Mouse (Mus musculus): ENCODE data around the gene Cdc45. TPM values are rescaled to one million over a fixed set of nuclear protein-coding genes. Genes with fewer than 3 reads are reported as not detected.

Cdc45 gene
- 4.4 TPM for polyA plus RNA-seq (2014; fragmentation: Illumina TruSeq; extraction: RNeasy Lipid Tissue Mini Kit (QIAGEN cat#74804); ENCODE audit: low read depth, low replicate concordance)

DNA sequence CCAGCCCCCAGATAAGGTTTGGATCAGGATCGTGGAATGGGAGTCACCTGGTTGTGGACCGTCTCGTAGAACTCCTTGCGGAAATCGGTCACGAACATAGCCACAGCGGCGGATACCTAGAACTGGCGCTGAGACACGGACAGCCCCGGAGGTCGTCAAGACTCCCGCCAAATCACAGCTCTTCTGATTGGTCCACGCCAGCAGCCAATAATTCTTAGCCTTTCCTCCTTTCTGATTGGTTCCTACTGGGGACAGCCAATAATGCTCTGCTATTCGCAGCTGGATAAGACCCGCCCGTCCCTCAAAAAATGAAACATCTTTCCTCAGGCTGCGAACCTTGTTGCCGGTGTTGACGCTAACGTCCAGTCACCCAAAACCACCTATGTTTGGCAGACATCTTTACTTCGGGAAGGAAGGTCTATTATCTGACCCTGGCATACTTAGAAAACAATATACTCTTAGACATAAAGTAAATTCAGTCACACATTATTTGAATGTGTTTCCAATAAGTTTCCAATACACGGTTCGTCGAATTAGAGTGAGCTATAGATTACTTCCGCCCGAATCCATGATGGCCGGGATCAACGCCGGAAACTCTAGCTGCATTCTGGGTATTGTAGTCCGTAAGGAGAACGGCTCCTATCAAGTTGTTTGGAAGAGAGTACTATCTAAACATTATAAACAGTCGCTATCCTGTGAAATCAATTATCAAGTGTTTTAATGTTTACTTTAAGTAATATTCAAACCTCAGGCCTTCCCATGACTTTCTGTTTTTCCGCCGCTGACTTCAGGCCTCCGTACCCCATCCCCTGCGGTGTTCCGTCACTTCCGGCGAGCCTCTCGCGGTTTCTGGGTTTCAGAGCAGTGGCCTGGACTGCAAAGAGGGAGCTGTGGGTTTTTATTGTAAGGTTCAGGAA, at the start of gene Cdc45, which contains the start of gene Ufd1:
Gene Cdc45 (minus strand): TSS at position 520 of the 917 bp plus-strand sequence.
Gene Ufd1 (plus strand): TSS at position 312 of the 917 bp plus-strand sequence.

GRCm38 (mm10) chr16:18836468-18837208, 24.9 kb upstream of the Cdc45 start, which contains the start of the genes 2510002D24Rik and Gm28539:
Gene 2510002D24Rik (plus strand): TSS chr16:18836578.
Gene Gm28539 (plus strand): TSS chr16:18836584.

GRCm38 (mm10) chr16:18776556-18777100, 35.2 kb downstream of the Cdc45 start, which contains the start of gene Cldn5:
Gene Cldn5 (plus strand): TSS chr16:18776847.

Other genes starting within 250 kb of the Cdc45 start
- gene Tbx1, start 221.3 kb downstream of the Cdc45 start, polyA plus RNA-seq (2014; fragmentation: Illumina TruSeq; extraction: RNeasy Lipid Tissue Mini Kit (QIAGEN cat#74804); ENCODE audit: low read depth, low replicate concordance) = not detected
- not detected for gene Gp1bb, start 189.6 kb downstream of the Cdc45 start, polyA plus RNA-seq (2014; fragmentation: Illumina TruSeq; extraction: RNeasy Lipid Tissue Mini Kit (QIAGEN cat#74804); ENCODE audit: low read depth, low replicate concordance)
- not detected for gene Gm49601, start 185.6 kb downstream of the Cdc45 start, polyA plus RNA-seq (2014; fragmentation: Illumina TruSeq; extraction: RNeasy Lipid Tissue Mini Kit (QIAGEN cat#74804); ENCODE audit: low read depth, low replicate concordance)
- gene Sept5, start 182.0 kb downstream of the Cdc45 start, polyA plus RNA-seq (2014; fragmentation: Illumina TruSeq; extraction: RNeasy Lipid Tissue Mini Kit (QIAGEN cat#74804); ENCODE audit: low read depth, low replicate concordance) = 0.99 TPM
- gene Cldn5, start 35.1 kb downstream of the Cdc45 start, polyA plus RNA-seq (2014; fragmentation: Illumina TruSeq; extraction: RNeasy Lipid Tissue Mini Kit (QIAGEN cat#74804); ENCODE audit: low read depth, low replicate concordance) = 0.41 TPM
- gene Ufd1, start 208 bp downstream of the Cdc45 start, polyA plus RNA-seq (2014; fragmentation: Illumina TruSeq; extraction: RNeasy Lipid Tissue Mini Kit (QIAGEN cat#74804); ENCODE audit: low read depth, low replicate concordance) = 116 TPM
- 5.2 TPM for gene 2510002D24Rik, start 24.6 kb upstream of the Cdc45 start, polyA plus RNA-seq (2014; fragmentation: Illumina TruSeq; extraction: RNeasy Lipid Tissue Mini Kit (QIAGEN cat#74804); ENCODE audit: low read depth, low replicate concordance)
- not detected for gene Gm28539, start 24.6 kb upstream of the Cdc45 start, polyA plus RNA-seq (2014; fragmentation: Illumina TruSeq; extraction: RNeasy Lipid Tissue Mini Kit (QIAGEN cat#74804); ENCODE audit: low read depth, low replicate concordance)
- 74.8 TPM for gene Mrpl40, start 64.9 kb upstream of the Cdc45 start, polyA plus RNA-seq (2014; fragmentation: Illumina TruSeq; extraction: RNeasy Lipid Tissue Mini Kit (QIAGEN cat#74804); ENCODE audit: low read depth, low replicate concordance)
- 13.7 TPM for gene Hira, start 65.0 kb upstream of the Cdc45 start, polyA plus RNA-seq (2014; fragmentation: Illumina TruSeq; extraction: RNeasy Lipid Tissue Mini Kit (QIAGEN cat#74804); ENCODE audit: low read depth, low replicate concordance)

Data from adrenal gland, adult 10 weeks (tissue).